Mouse (Mus musculus) heart, embryonic 16.5 days (tissue): ENCODE data around the gene Syt7. TPM values are rescaled to one million over a fixed set of nuclear protein-coding genes. Genes with fewer than 3 reads are reported as not detected.

ENCODE experiments used
- ATAC-seq: fragments of 200-750 bp; cut with Nextera tagmentation; replicated peaks from 2 replicates; pipeline ENCODE4 v1.8.0; 2017; ENCODE audit warnings: moderate number of reproducible peaks; ENCODE audit not compliant: insufficient read depth, low FRiP score; ENCODE audit errors: extremely low read depth
- H3K27ac ChIP-seq: fragments of 300-500 bp; sonication (generic); 2 replicates; pipeline ENCODE4 v1.5.1; 2014; ENCODE audit warnings: mild to moderate bottlenecking, low read length, control low read depth, moderate library complexity
- H3K27me3 ChIP-seq: fragments of 300-500 bp; sonication (generic); 2 replicates; pipeline ENCODE4 v1.6.1; 2014; ENCODE audit warnings: low read length, mixed read lengths; ENCODE audit not compliant: control insufficient read depth, insufficient read depth
- H3K36me3 ChIP-seq: fragments of 300-500 bp; sonication (generic); 2 replicates; pipeline ENCODE4 v1.6.1; 2014; ENCODE audit not compliant: control insufficient read depth, insufficient read depth
- H3K4me1 ChIP-seq: fragments of 300-500 bp; sonication (generic); 2 replicates; pipeline ENCODE4 v1.6.1; 2014; ENCODE audit warnings: low read length, mixed read lengths; ENCODE audit not compliant: control insufficient read depth, insufficient read depth
- H3K4me2 ChIP-seq: fragments of 300-500 bp; sonication (generic); 2 replicates; pipeline ENCODE4 v1.6.1; 2014; ENCODE audit warnings: low read depth, mild to moderate bottlenecking, control low read depth, low read length
- H3K4me3 ChIP-seq: fragments of 300-500 bp; sonication (generic); 2 replicates; pipeline ENCODE4 v1.5.1; 2014; ENCODE audit warnings: mild to moderate bottlenecking, control low read depth, low read length
- H3K9ac ChIP-seq: fragments of 300-500 bp; sonication (generic); 2 replicates; pipeline ENCODE4 v1.6.1; 2014; ENCODE audit warnings: low read length, control low read depth
- H3K9me3 ChIP-seq: fragments of 300-500 bp; sonication (generic); replicated peaks from 2 replicates; pipeline ENCODE4 v1.6.1; 2016; ENCODE audit warnings: low read length; ENCODE audit not compliant: control insufficient read depth
- WGBS: fragments of 180-500 bp; shearing (Covaris S2); extraction: QIAGEN DNeasy Blood & Tissue Kit; methylation state at CpG from one replicate; pipeline ENCODE4 v1.1.7; 2014; 5-methylcytosine and 5-hydroxymethylcytosine counted together
- polyA plus RNA-seq: library from polyadenylated mRNA; unstranded; fragments of >200 nt; fragmentation: Nextera tagmentation; extraction: Ambion mirVana; gene quantifications from 2 replicates; pipeline ENCODE4 v1.2.1, GENCODE M21; 2015

Gene Syt7
- polyA plus RNA-seq, 1 experiment from 2014 or later = 0.49 TPM

- Histone ChIP-seq H3K4me1 (peaks cover 27% of the 10 kb centered on the region), H3K4me2 (no peak overlapping the region), H3K27ac (no peak overlapping the region), H3K36me3 (no peaks in the 10 kb centered on the region), H3K4me3 (no peak overlapping the region), H3K9ac (no peak overlapping the region), H3K9me3 (no peaks in the 10 kb centered on the region), H3K27me3 (peaks cover 28% of the 10 kb centered on the region)
- WGBS = 52% methylated on average over 25 of the region's 25 CpGs
- no peak for ATAC-seq
Measured at GRCm38 (mm10) chr19:10426312-10426711, 37.4 kb downstream of the Syt7 start.

GRCm38 (mm10) chr19:10426793-10427192 lies 37.9 kb downstream of the Syt7 start:
- Histone ChIP-seq H3K4me3 (no peak overlapping the region), H3K36me3 (no peaks in the 10 kb centered on the region), H3K9me3 (no peaks in the 10 kb centered on the region), H3K4me1 (peaks cover 31% of the 10 kb centered on the region), H3K4me2 (no peak overlapping the region), H3K27me3 (peaks cover 25% of the 10 kb centered on the region), H3K27ac (no peak overlapping the region), H3K9ac (no peak overlapping the region)
- ATAC-seq = no peak
- WGBS = 45% methylated on average over 6 of the region's 6 CpGs

GRCm38 (mm10) chr19:10427431-10427830 lies 38.5 kb downstream of the Syt7 start:
- no peak overlapping the region for H3K4me3 ChIP-seq
- H3K4me2 ChIP-seq = no peak overlapping the region
- H3K9ac ChIP-seq = no peak overlapping the region
- H3K9me3 ChIP-seq = no peaks in the 10 kb centered on the region
- WGBS = 82% methylated on average over 9 of the region's 9 CpGs
- peaks cover 22% of the 10 kb centered on the region for H3K27me3 ChIP-seq
- no peak overlapping the region for H3K27ac ChIP-seq
- no peaks in the 10 kb centered on the region for H3K36me3 ChIP-seq
- peaks cover 26% of the 10 kb centered on the region; the same call in 1 of the 2 replicates for H3K4me1 ChIP-seq
- no peak for ATAC-seq

GRCm38 (mm10) chr19:10429371-10429770 lies 40.5 kb downstream of the Syt7 start:
- Histone ChIP-seq H3K4me1 (peaks cover 36% of the 10 kb centered on the region), H3K27me3 (peaks cover 9% of the 10 kb centered on the region)

GRCm38 (mm10) chr19:10431410-10431809 lies 42.5 kb downstream of the Syt7 start:
- Histone ChIP-seq H3K27me3 (peaks cover 3% of the 10 kb centered on the region), H3K4me1 (peaks cover 36% of the 10 kb centered on the region), H3K9me3 (no peaks in the 10 kb centered on the region), H3K36me3 (no peaks in the 10 kb centered on the region), H3K4me3 (no peak overlapping the region), H3K27ac (no peak overlapping the region), H3K4me2 (no peak overlapping the region), H3K9ac (no peak overlapping the region)
- 29% methylated on average over 3 of the region's 3 CpGs for WGBS
- no peak for ATAC-seq

More at GRCm38 (mm10) chr19:10429371-10429770, 40.5 kb downstream of the Syt7 start:
- Histone ChIP-seq H3K4me2 (no peak overlapping the region), H3K9me3 (no peaks in the 10 kb centered on the region), H3K36me3 (no peaks in the 10 kb centered on the region), H3K27ac (no peak overlapping the region), H3K9ac (no peak overlapping the region), H3K4me3 (no peak overlapping the region)
- ATAC-seq = no peak
- WGBS = 80% methylated on average over 8 of the region's 8 CpGs

- Histone ChIP-seq H3K9ac (no peak overlapping the region), H3K27me3 (peaks cover 3% of the 10 kb centered on the region), H3K4me2 (no peak overlapping the region), H3K36me3 (no peaks in the 10 kb centered on the region), H3K4me1 (peaks cover 36% of the 10 kb centered on the region), H3K27ac (no peak overlapping the region), H3K9me3 (no peaks in the 10 kb centered on the region), H3K4me3 (no peak overlapping the region)
- no peak for ATAC-seq
- 50% methylated on average over 4 of the region's 4 CpGs for WGBS
Measured at GRCm38 (mm10) chr19:10431841-10432240, 43.0 kb downstream of the Syt7 start.

- 0 out of 2 replicates have a peak, but pooled peaks have one; percentile 7 for ATAC-seq
- Histone ChIP-seq H3K4me3 (no peak overlapping the region), H3K27me3 (no peaks in the 10 kb centered on the region), H3K27ac (peak overlapping the region; percentile 75), H3K4me1 (peaks cover 30% of the 10 kb centered on the region), H3K9me3 (no peaks in the 10 kb centered on the region), H3K4me2 (peak overlapping the region; percentile 13; the same call in 1 of the 2 replicates), H3K9ac (no peak overlapping the region; the same call in 1 of the 2 replicates), H3K36me3 (no peaks in the 10 kb centered on the region)
- WGBS = 39% methylated on average over 7 of the region's 7 CpGs
Measured at GRCm38 (mm10) chr19:10433225-10433624, 44.3 kb downstream of the Syt7 start.

GRCm38 (mm10) chr19:10433879-10434540 lies 45.1 kb downstream of the Syt7 start:
- 37% methylated on average over 9 of the region's 9 CpGs for WGBS
- Histone ChIP-seq H3K9ac (no peak overlapping the region), H3K4me3 (no peak overlapping the region), H3K36me3 (no peaks in the 10 kb centered on the region), H3K27ac (peak overlapping the region; percentile 75), H3K27me3 (no peaks in the 10 kb centered on the region), H3K9me3 (no peaks in the 10 kb centered on the region), H3K4me2 (no peak overlapping the region), H3K4me1 (peaks cover 30% of the 10 kb centered on the region)
- ATAC-seq = peak; percentile 49

GRCm38 (mm10) chr19:10434927-10435326 lies 46.0 kb downstream of the Syt7 start:
- no peak overlapping the region for H3K4me3 ChIP-seq
- no peaks in the 10 kb centered on the region for H3K27me3 ChIP-seq
- no peak overlapping the region for H3K9ac ChIP-seq
- no peaks in the 10 kb centered on the region for H3K9me3 ChIP-seq
- no peak for ATAC-seq
- WGBS = 70% methylated on average over 6 of the region's 6 CpGs
- peaks cover 26% of the 10 kb centered on the region for H3K4me1 ChIP-seq
- no peak overlapping the region; the same call in 1 of the 2 replicates for H3K27ac ChIP-seq
- no peak overlapping the region for H3K4me2 ChIP-seq
- H3K36me3 ChIP-seq = no peaks in the 10 kb centered on the region
